Mouse (Mus musculus): ENCODE data around the gene Ergic3. TPM values are rescaled to one million over a fixed set of nuclear protein-coding genes. Genes with fewer than 3 reads are reported as not detected.

Ergic3 gene
- polyA plus RNA-seq, 1 experiment from 2014 or later, result 492 TPM

DNA sequence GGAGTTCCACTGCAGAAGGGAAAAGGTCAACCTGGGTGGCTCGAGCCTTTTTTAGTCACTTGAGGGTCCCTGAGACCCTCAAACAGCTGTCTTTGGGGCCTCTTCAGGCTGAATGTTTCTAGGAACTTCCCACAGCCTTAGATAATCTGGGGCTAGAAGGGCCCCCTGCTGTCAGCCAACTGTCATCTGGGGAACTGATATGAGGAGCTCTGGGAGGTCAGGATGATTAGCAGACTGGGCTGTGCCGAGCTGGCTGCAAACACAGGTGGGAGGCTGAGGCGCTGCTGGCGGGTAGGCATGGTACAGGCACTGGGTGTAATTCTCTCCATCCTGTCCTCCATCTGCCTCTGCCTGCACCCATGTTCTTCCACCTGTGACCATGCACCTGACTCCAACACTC lies 18.8 kb upstream of the Ergic3 start:
- Histone ChIP-seq H3K27ac (ENCODE audit: low read depth, low read length) (no peak overlapping the region), H3K4me1 (ENCODE audit: control insufficient read depth, insufficient read depth, low read depth, low read length) (no peaks in the 10 kb centered on the region; the same call in 1 of the 2 replicates), H3K4me2 (ENCODE audit: low read length) (no peak overlapping the region), H3K27me3 (replicated peaks; ENCODE audit: control insufficient read depth, insufficient read depth, low read length) (no peaks in the 10 kb centered on the region), H3K4me3 (ENCODE audit: low read length) (no peak overlapping the region), H3K9me3 (ENCODE audit: control insufficient read depth, low read length) (no peaks in the 10 kb centered on the region), H3K36me3 (ENCODE audit: control insufficient read depth, insufficient read depth, low read length) (peaks cover 42% of the 10 kb centered on the region), H3K9ac (ENCODE audit: low read depth, low read length) (no peak overlapping the region)
- WGBS, result 77% methylated on average over 4 of the region's 4 CpGs
- ATAC-seq, result no peak

DNA sequence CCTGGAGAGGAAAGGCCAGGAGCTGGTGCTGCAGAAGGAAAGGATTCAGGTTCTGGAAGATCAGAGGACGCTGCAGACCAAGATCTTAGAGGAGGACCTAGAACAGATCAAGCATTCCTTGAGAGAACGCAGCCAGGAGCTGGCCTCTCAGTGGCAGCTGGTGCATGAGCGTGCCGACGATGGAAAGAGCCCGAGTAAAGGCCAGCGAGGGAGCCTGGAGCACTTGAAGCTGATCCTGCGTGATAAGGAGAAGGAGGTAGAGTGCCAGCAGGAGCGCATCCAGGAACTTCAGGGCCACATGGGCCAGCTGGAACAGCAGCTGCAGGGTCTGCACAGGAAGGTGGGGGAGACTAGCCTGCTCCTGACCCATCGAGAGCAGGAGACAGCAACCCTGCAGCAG lies 16.7 kb upstream of the Ergic3 start:
- Histone ChIP-seq H3K4me2 (ENCODE audit: low read length) (no peak overlapping the region), H3K9ac (ENCODE audit: low read depth, low read length) (no peak overlapping the region), H3K9me3 (ENCODE audit: control insufficient read depth, low read length) (no peaks in the 10 kb centered on the region), H3K27ac (ENCODE audit: low read depth, low read length) (peak overlapping the region; percentile 14; the same call in 1 of the 2 replicates), H3K4me1 (ENCODE audit: control insufficient read depth, insufficient read depth, low read depth, low read length) (no peaks in the 10 kb centered on the region; the same call in 1 of the 2 replicates), H3K4me3 (ENCODE audit: low read length) (no peak overlapping the region), H3K36me3 (ENCODE audit: control insufficient read depth, insufficient read depth, low read length) (peaks cover 45% of the 10 kb centered on the region), H3K27me3 (replicated peaks; ENCODE audit: control insufficient read depth, insufficient read depth, low read length) (no peaks in the 10 kb centered on the region)
- no peak for ATAC-seq
- 94% methylated on average over 10 of the region's 10 CpGs for WGBS

DNA sequence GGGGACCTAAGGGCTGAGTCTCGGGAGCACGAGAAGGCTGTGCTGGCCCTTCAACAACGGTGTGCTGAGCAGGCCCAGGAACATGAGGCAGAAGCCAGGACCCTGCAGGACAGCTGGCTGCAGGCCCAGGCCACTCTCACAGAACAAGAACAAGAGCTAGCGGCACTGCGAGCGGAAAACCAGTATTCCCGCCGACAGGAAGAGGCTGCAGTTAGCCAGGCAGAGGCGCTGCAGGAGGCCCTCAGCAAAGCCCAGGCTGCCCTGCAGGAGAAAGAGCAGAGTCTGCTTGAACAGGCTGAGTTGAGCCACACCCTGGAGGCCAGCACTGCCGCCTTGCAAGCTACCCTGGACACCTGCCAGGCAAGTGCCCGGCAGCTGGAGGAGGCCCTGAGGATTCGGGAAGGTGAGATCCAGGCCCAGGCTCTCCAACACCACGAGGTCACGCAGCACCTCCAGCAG lies 16.0 kb upstream of the Ergic3 start:
- Histone ChIP-seq H3K9me3 (ENCODE audit: control insufficient read depth, low read length) (no peaks in the 10 kb centered on the region), H3K4me2 (ENCODE audit: low read length) (no peak overlapping the region), H3K4me3 (ENCODE audit: low read length) (no peak overlapping the region), H3K27ac (ENCODE audit: low read depth, low read length) (peak overlapping the region; percentile 49; the same call in 1 of the 2 replicates), H3K36me3 (ENCODE audit: control insufficient read depth, insufficient read depth, low read length) (peaks cover 40% of the 10 kb centered on the region), H3K4me1 (ENCODE audit: control insufficient read depth, insufficient read depth, low read depth, low read length) (no peaks in the 10 kb centered on the region; the same call in 1 of the 2 replicates), H3K9ac (ENCODE audit: low read depth, low read length) (no peak overlapping the region), H3K27me3 (replicated peaks; ENCODE audit: control insufficient read depth, insufficient read depth, low read length) (no peaks in the 10 kb centered on the region)
- peak; percentile 78 for ATAC-seq
- WGBS, result 68% methylated on average over 14 of the region's 14 CpGs

DNA sequence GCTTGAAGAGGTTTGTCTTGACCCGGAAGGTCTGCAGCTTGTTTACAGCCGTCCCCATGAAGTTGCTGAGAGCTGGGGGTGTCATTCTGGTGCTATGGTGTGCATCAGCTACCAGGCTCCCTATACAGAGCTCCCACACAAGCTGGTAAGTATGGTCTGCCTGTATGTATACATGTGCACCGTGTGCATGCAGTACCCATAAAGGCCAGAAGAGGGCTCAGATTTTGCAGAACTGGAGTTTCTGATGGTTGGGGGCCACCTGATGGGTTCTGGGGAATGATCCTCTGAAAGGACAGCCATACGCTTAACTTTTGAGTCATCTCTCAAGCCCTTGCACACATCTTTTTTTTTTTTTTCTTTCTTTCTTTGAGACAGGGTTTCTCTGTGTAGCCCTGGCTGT lies 2.5 kb upstream of the Ergic3 start:
- no peak overlapping the region for H3K9ac ChIP-seq (ENCODE audit: low read depth, low read length)
- no peak overlapping the region for H3K27ac ChIP-seq (ENCODE audit: low read depth, low read length)
- H3K4me1 ChIP-seq (ENCODE audit: control insufficient read depth, insufficient read depth, low read depth, low read length), result peaks cover 7% of the 10 kb centered on the region
- no peaks in the 10 kb centered on the region for H3K9me3 ChIP-seq (ENCODE audit: control insufficient read depth, low read length)
- no peak overlapping the region for H3K4me3 ChIP-seq (ENCODE audit: low read length)
- peaks cover 11% of the 10 kb centered on the region for H3K36me3 ChIP-seq (ENCODE audit: control insufficient read depth, insufficient read depth, low read length)
- 86% methylated on average over 4 of the region's 4 CpGs for WGBS
- no peaks in the 10 kb centered on the region for H3K27me3 ChIP-seq (replicated peaks; ENCODE audit: control insufficient read depth, insufficient read depth, low read length)
- H3K4me2 ChIP-seq (ENCODE audit: low read length), result no peak overlapping the region
- no peak for ATAC-seq

DNA sequence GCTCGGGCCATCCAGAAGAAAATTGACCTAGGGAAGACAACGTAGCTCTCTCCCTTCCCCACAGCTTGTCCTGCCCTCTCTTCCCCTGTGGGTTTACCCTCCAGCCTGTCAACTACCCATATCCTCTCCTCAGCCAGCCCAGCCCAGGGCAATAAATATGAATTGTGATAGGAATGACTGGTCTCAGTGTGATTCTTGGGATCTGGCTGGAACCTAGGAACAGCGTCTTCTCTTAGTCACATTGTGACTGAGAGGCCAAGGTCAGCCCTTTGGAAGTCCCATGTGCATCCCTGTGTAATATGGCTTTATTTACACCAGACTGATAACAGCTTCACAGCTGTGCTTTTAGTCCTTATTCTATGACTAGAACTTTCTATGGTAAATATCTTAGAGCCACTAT lies 10.3 kb downstream of the Ergic3 start:
- Histone ChIP-seq H3K36me3 (ENCODE audit: control insufficient read depth, insufficient read depth, low read length) (peaks cover 47% of the 10 kb centered on the region), H3K9ac (ENCODE audit: low read depth, low read length) (no peak overlapping the region), H3K4me3 (ENCODE audit: low read length) (no peak overlapping the region), H3K9me3 (ENCODE audit: control insufficient read depth, low read length) (no peaks in the 10 kb centered on the region), H3K4me2 (ENCODE audit: low read length) (no peak overlapping the region), H3K27ac (ENCODE audit: low read depth, low read length) (no peak overlapping the region), H3K27me3 (replicated peaks; ENCODE audit: control insufficient read depth, insufficient read depth, low read length) (no peaks in the 10 kb centered on the region), H3K4me1 (ENCODE audit: control insufficient read depth, insufficient read depth, low read depth, low read length) (no peaks in the 10 kb centered on the region)
- WGBS, result 95% methylated on average over 3 of the region's 3 CpGs
- no peak for ATAC-seq

DNA sequence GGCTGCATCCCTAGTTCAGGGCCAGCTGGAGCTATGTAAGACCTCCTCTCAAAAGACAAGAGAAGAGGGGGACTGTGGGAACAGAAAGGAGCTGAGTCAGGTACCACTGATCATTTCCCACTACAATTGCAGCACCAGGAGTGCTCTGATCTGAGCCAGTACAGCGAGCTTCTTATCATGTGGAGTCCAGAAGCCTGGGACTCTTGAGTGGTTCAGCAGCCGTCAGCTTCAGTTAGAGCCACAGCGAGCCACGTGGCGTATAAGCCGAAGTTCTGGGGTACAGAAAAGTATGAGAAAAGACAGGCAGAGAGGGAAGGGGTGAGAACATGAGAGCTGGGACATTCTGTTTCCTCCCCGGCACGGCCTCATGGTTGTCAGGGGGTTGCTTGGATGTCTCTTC lies 13.4 kb downstream of the Ergic3 start:
- no peak overlapping the region for H3K4me3 ChIP-seq (ENCODE audit: low read length)
- 87% methylated on average over 8 of the region's 8 CpGs for WGBS

DNA sequence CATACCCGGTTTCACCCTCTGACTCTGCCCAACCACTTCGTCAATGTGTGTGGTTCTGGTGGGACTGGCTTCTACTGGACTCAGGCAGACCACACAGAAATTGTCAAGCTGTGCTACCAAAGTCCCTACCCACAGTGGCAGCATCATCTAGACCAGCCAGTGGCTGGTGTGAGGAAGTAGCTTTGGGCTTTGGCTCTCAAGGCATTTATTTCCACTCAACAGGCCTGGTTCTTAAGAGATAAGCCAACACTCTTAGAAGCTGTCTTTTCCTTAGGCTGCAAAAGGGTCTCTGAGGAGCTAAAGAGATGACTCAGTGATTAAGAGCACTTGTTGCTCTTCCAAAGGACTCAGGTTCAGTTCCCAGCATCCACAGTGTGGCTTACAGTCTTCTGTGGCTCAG lies 13.9 kb downstream of the Ergic3 start:
- Histone ChIP-seq H3K4me3 (ENCODE audit: low read length) (no peak overlapping the region), H3K4me1 (ENCODE audit: control insufficient read depth, insufficient read depth, low read depth, low read length) (no peaks in the 10 kb centered on the region), H3K4me2 (ENCODE audit: low read length) (no peak overlapping the region), H3K36me3 (ENCODE audit: control insufficient read depth, insufficient read depth, low read length) (peaks cover 18% of the 10 kb centered on the region), H3K27ac (ENCODE audit: low read depth, low read length) (no peak overlapping the region), H3K27me3 (replicated peaks; ENCODE audit: control insufficient read depth, insufficient read depth, low read length) (no peaks in the 10 kb centered on the region), H3K9ac (ENCODE audit: low read depth, low read length) (no peak overlapping the region), H3K9me3 (ENCODE audit: control insufficient read depth, low read length) (no peaks in the 10 kb centered on the region)
- WGBS, result 82% methylated on average over 2 of the region's 2 CpGs
- no peak for ATAC-seq

More for the DNA sequence above, 13.4 kb downstream of the Ergic3 start:
- no peak overlapping the region for H3K4me2 ChIP-seq (ENCODE audit: low read length)
- no peaks in the 10 kb centered on the region for H3K4me1 ChIP-seq (ENCODE audit: control insufficient read depth, insufficient read depth, low read depth, low read length)
- ATAC-seq, result no peak
- no peaks in the 10 kb centered on the region for H3K9me3 ChIP-seq (ENCODE audit: control insufficient read depth, low read length)
- peaks cover 23% of the 10 kb centered on the region for H3K36me3 ChIP-seq (ENCODE audit: control insufficient read depth, insufficient read depth, low read length)
- H3K9ac ChIP-seq (ENCODE audit: low read depth, low read length), result no peak overlapping the region
- no peak overlapping the region for H3K27ac ChIP-seq (ENCODE audit: low read depth, low read length)
- H3K27me3 ChIP-seq (replicated peaks; ENCODE audit: control insufficient read depth, insufficient read depth, low read length), result no peaks in the 10 kb centered on the region

DNA sequence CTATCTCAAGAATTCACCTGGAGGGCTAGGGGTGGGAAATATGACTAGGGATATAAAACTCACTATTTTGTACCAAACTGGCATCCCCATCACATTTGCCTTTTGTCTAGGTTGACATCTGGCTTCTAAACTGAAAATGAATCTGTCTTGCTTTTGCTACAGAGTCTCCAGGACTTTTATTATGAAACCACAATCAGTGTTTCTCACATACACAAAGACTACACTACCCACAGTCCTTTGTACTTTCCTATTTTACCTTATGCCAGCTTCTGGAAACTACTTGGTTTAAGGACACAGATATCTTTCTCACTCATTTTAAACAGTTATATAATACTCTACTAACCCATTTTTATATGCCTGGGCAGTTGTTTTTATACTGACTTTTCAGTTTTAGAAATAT lies 17.6 kb downstream of the Ergic3 start:
- no peak for ATAC-seq
- H3K4me3 ChIP-seq (ENCODE audit: low read length), result no peak overlapping the region
- H3K9ac ChIP-seq (ENCODE audit: low read depth, low read length), result no peak overlapping the region
- H3K4me1 ChIP-seq (ENCODE audit: control insufficient read depth, insufficient read depth, low read depth, low read length), result no peaks in the 10 kb centered on the region
- H3K9me3 ChIP-seq (ENCODE audit: control insufficient read depth, low read length), result no peaks in the 10 kb centered on the region
- no peak overlapping the region for H3K27ac ChIP-seq (ENCODE audit: low read depth, low read length)
- H3K36me3 ChIP-seq (ENCODE audit: control insufficient read depth, insufficient read depth, low read length), result no peaks in the 10 kb centered on the region
- H3K27me3 ChIP-seq (replicated peaks; ENCODE audit: control insufficient read depth, insufficient read depth, low read length), result no peaks in the 10 kb centered on the region
- H3K4me2 ChIP-seq (ENCODE audit: low read length), result no peak overlapping the region

DNA sequence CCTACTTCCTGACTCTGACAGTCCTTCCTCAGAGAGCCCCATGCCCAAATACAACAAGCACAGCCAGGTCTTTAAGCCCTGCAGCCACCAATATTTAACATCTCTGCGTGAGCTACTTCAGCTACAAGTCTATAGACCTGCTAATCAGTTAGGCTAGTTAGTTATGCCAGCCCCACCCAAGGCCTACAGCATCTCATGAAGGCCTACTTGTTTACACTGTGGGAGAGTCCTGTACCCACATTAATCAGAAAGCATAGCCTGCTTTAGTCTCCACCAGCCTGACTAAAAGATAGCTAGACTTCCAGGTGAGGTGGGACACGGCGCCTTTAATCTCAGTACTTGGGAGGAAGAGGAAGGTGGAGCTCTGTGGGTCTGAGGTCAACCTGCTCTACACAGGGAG lies 31.5 kb downstream of the Ergic3 start:
- Histone ChIP-seq H3K27ac (ENCODE audit: low read depth, low read length) (no peak overlapping the region), H3K9ac (ENCODE audit: low read depth, low read length) (no peak overlapping the region), H3K4me3 (ENCODE audit: low read length) (no peak overlapping the region), H3K27me3 (replicated peaks; ENCODE audit: control insufficient read depth, insufficient read depth, low read length) (no peaks in the 10 kb centered on the region), H3K9me3 (ENCODE audit: control insufficient read depth, low read length) (no peaks in the 10 kb centered on the region), H3K4me2 (ENCODE audit: low read length) (no peak overlapping the region), H3K4me1 (ENCODE audit: control insufficient read depth, insufficient read depth, low read depth, low read length) (no peaks in the 10 kb centered on the region), H3K36me3 (ENCODE audit: control insufficient read depth, insufficient read depth, low read length) (no peaks in the 10 kb centered on the region)
- ATAC-seq, result no peak
- 93% methylated on average over 3 of the region's 3 CpGs for WGBS

DNA sequence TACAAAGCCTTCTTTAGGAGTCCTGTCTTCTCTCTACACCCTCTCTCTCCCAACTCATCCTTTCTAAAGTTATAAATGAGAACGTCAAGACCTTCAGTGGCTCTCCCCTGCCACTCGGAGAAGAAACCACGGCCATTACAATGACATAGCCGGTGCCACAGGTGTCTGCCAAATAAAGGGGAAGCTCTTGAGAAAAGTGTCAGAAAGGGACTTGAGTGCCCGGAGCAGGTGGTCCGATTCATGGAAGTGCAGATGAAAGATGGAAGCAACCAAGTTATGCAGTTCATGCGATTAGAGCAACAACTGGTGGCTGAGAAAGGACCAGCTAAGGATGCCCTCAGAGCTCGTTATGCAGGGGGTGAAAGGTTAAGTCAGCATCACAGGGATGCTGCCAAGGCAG lies 35.1 kb downstream of the Ergic3 start:
- WGBS, result 80% methylated on average over 8 of the region's 8 CpGs
- no peak for ATAC-seq

More for the DNA sequence above, 35.1 kb downstream of the Ergic3 start:
- H3K36me3 ChIP-seq (ENCODE audit: control insufficient read depth, insufficient read depth, low read length), result no peaks in the 10 kb centered on the region
- no peak overlapping the region for H3K27ac ChIP-seq (ENCODE audit: low read depth, low read length)
- H3K4me3 ChIP-seq (ENCODE audit: low read length), result no peak overlapping the region
- H3K9ac ChIP-seq (ENCODE audit: low read depth, low read length), result no peak overlapping the region
- no peak overlapping the region for H3K4me2 ChIP-seq (ENCODE audit: low read length)
- H3K9me3 ChIP-seq (ENCODE audit: control insufficient read depth, low read length), result no peaks in the 10 kb centered on the region
- no peaks in the 10 kb centered on the region for H3K27me3 ChIP-seq (replicated peaks; ENCODE audit: control insufficient read depth, insufficient read depth, low read length)
- no peaks in the 10 kb centered on the region for H3K4me1 ChIP-seq (ENCODE audit: control insufficient read depth, insufficient read depth, low read depth, low read length)

All from hindbrain, embryonic 16.5 days (tissue).